Mouse (Mus musculus) neural tube, embryonic 15.5 days (tissue): ENCODE results near the gene Zkscan1. TPM values are rescaled to one million over a fixed set of nuclear protein-coding genes. Genes with fewer than 3 reads are reported as not detected.
"Not testable (repeated sequence)": the region's sequence is repeated elsewhere in the genome, so short reads cannot be mapped to it uniquely, and the experiment has no call there.

Experiments used
- ATAC-seq: fragments of 200-750 bp; cut with Nextera tagmentation; 2 replicates; pipeline ENCODE4 v1.8.0; 2017; ENCODE audit warnings: mild to moderate bottlenecking, moderate TSS enrichment, moderate library complexity; ENCODE audit not compliant: low FRiP score
- H3K27ac ChIP-seq: fragments of 300-500 bp; sonication (generic); replicated peaks from 2 replicates; pipeline ENCODE4 v1.5.1; 2015; ENCODE audit warnings: mild to moderate bottlenecking, inconsistent platforms
- H3K27me3 ChIP-seq: fragments of 300-500 bp; sonication (generic); replicated peaks from 2 replicates; pipeline ENCODE4 v1.6.1; 2015; ENCODE audit warnings: inconsistent platforms
- H3K36me3 ChIP-seq: fragments of 300-500 bp; sonication (generic); 2 replicates; pipeline ENCODE4 v1.6.1; 2015; ENCODE audit warnings: inconsistent platforms
- H3K4me1 ChIP-seq: fragments of 300-500 bp; sonication (generic); 2 replicates; pipeline ENCODE4 v1.6.1; 2015; ENCODE audit warnings: inconsistent platforms
- H3K4me2 ChIP-seq: fragments of 300-500 bp; sonication (generic); 2 replicates; pipeline ENCODE4 v1.6.1; 2015; ENCODE audit warnings: inconsistent platforms, mild to moderate bottlenecking, moderate library complexity
- H3K4me3 ChIP-seq: fragments of 300-500 bp; sonication (generic); replicated peaks from 2 replicates; pipeline ENCODE4 v1.5.1; 2015; ENCODE audit warnings: mild to moderate bottlenecking, inconsistent platforms
- H3K9ac ChIP-seq: fragments of 300-500 bp; sonication (generic); replicated peaks from 2 replicates; pipeline ENCODE4 v1.6.1; 2015; ENCODE audit warnings: mild to moderate bottlenecking, inconsistent platforms
- H3K9me3 ChIP-seq: fragments of 300-500 bp; sonication (generic); replicated peaks from 2 replicates; pipeline ENCODE4 v1.6.1; 2016; ENCODE audit warnings: inconsistent platforms
- WGBS: fragments of 180-500 bp; shearing (Covaris S2); methylation state at CpG from one replicate; pipeline ENCODE4 v1.1.7; 2015; ENCODE audit warnings: mixed read lengths; 5-methylcytosine and 5-hydroxymethylcytosine counted together
- polyA plus RNA-seq: library from polyadenylated mRNA; unstranded; fragments of >200 nt; fragmentation: Nextera tagmentation; extraction: Ambion mirVana; gene quantifications from 2 replicates; pipeline ENCODE4 v1.2.1, GENCODE M21; 2015

Zkscan1 gene
- polyA plus RNA-seq, 1 experiment from 2014 or later = 18.2 TPM

DNA sequence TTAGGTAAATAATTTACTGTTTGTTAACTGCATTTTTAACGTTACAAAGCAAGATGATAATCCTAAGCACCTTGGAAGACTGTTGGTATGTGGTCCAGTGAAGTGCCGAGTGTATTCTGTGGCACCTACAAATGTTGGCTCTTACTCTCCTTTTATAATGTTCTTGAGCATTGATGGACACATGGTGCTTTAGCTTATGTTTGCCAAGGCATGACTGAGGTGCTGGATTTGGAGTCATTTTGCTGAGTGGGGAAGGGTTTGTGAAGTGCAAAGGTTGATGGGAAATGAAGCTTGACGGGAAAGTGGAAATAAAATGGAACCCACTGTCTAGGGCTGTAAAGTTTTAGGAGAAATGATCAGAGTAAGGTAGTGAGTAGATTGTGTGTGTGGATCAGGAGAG is 3.5 kb downstream of the Zkscan1 start:
- peaks cover 36% of the 10 kb centered on the region for H3K4me1 ChIP-seq
- no peak overlapping the region for H3K9ac ChIP-seq
- ATAC-seq = no peak
- H3K27me3 ChIP-seq = no peaks in the 10 kb centered on the region
- H3K4me2 ChIP-seq = no peak overlapping the region
- peaks cover 14% of the 10 kb centered on the region for H3K36me3 ChIP-seq
- 84% methylated on average over 3 of the region's 3 CpGs for WGBS
- H3K4me3 ChIP-seq = no peak overlapping the region
- no peaks in the 10 kb centered on the region for H3K9me3 ChIP-seq
- H3K27ac ChIP-seq = no peak overlapping the region

DNA sequence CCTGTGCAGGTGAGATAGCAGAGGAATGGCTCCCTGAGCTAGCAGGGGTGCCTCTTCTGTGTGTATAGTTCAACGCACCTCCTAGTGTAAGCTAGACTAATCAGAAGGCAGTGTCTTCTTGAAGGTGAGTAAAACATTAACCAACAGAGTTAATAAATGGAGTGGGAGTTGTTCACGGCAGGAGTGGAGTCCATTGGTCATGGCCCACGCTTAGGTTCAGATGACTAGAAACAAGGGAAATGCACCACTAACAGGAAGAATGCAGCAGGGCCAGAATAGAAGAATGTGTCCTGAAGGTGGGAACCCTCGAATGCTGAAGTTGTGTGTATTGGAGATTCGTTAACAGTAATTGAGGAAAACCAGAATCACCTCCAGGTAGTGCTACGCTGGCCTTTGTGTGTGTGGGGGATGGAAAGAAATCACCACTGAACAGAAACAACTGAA is 4.2 kb downstream of the Zkscan1 start:
- peaks cover 22% of the 10 kb centered on the region for H3K36me3 ChIP-seq
- no peak overlapping the region for H3K27ac ChIP-seq
- no peak for ATAC-seq
- peaks cover 36% of the 10 kb centered on the region for H3K4me1 ChIP-seq
- H3K27me3 ChIP-seq = no peaks in the 10 kb centered on the region
- H3K4me3 ChIP-seq = no peak overlapping the region
- H3K4me2 ChIP-seq = no peak overlapping the region
- 65% methylated on average over 6 of the region's 6 CpGs for whole genome bisulfite sequencing
- H3K9me3 ChIP-seq = no peaks in the 10 kb centered on the region
- H3K9ac ChIP-seq = no peak overlapping the region

- WGBS = 74% methylated on average over 3 of the region's 3 CpGs
- H3K4me1 ChIP-seq = peaks cover 36% of the 10 kb centered on the region
- H3K4me2 ChIP-seq = no peak overlapping the region
- no peak overlapping the region for H3K4me3 ChIP-seq
- no peaks in the 10 kb centered on the region for H3K27me3 ChIP-seq
- no peaks in the 10 kb centered on the region for H3K9me3 ChIP-seq
- peaks cover 33% of the 10 kb centered on the region for H3K36me3 ChIP-seq
- no peak for ATAC-seq
- H3K9ac ChIP-seq = no peak overlapping the region
- H3K27ac ChIP-seq = no peak overlapping the region
Measured at GRCm38 (mm10) chr5:138090271-138090670, 5.4 kb downstream of the Zkscan1 start.

DNA sequence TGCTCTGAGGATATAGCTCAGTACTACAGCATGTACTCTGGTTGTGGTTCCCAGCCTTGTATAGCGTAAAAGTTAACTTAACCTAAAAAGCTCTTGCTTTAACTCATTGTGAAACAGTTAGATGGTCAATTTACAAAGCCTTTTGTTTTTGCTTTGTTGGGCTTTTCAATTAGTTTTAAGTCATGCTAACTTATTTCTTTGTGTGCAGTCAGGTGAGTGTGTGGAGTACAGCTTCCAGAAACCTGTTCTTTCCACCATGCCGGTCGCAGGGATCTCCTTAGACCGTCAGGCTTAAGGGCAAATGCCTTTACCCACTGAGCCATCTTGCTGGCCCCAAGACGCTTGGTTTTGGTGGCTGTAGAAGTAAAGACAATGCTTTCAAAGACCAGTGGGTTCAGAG is 5.9 kb downstream of the Zkscan1 start:
- Histone ChIP-seq H3K27me3 (no peaks in the 10 kb centered on the region), H3K4me3 (no peak overlapping the region), H3K4me2 (no peak overlapping the region), H3K9me3 (no peaks in the 10 kb centered on the region), H3K9ac (no peak overlapping the region), H3K4me1 (peaks cover 36% of the 10 kb centered on the region), H3K27ac (no peak overlapping the region), H3K36me3 (peaks cover 37% of the 10 kb centered on the region)
- no peak for ATAC-seq
- WGBS = 92% methylated on average over 5 of the region's 5 CpGs

- 96% methylated on average over 4 of the region's 4 CpGs for WGBS
- no peak overlapping the region for H3K9ac ChIP-seq
- ATAC-seq = no peak
Measured at GRCm38 (mm10) chr5:138092771-138093170, 7.9 kb downstream of the Zkscan1 start.

DNA sequence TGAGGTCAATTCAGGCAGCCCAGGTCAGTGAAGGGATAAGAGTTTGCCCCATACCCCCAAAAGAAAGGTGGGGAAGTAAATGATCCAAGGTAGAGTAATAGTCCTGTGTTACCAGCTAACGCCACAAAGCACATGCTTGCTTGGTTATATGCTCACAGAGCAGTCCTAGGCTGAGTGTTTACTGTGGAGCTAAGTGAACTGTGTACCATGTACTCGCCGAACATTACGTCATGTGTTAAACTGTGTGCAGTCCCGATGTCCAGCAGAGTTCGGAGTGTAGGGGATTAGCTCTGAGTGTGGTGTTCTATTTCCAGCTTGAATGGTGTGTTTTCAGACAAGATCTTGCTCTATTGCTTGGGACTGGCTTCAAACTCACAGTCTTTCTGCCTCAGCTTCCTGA is 9.6 kb downstream of the Zkscan1 start:
- 96% methylated on average over 6 of the region's 6 CpGs for WGBS
- no peak overlapping the region for H3K9ac ChIP-seq
- ATAC-seq = no peak

More at GRCm38 (mm10) chr5:138092771-138093170, 7.9 kb downstream of the Zkscan1 start:
- Histone ChIP-seq H3K27me3 (no peaks in the 10 kb centered on the region), H3K4me3 (no peak overlapping the region), H3K4me1 (peaks cover 17% of the 10 kb centered on the region), H3K4me2 (no peak overlapping the region), H3K9me3 (no peaks in the 10 kb centered on the region), H3K27ac (no peak overlapping the region), H3K36me3 (peaks cover 54% of the 10 kb centered on the region)

GRCm38 (mm10) chr5:138104976-138105375 is 20.1 kb downstream of the Zkscan1 start:
- H3K4me3 ChIP-seq = no peak overlapping the region
- no peak overlapping the region for H3K27ac ChIP-seq
- 91% methylated on average over 2 of the region's 2 CpGs for WGBS
- no peak for ATAC-seq
- H3K4me2 ChIP-seq = no peak overlapping the region
- H3K9ac ChIP-seq = no peak overlapping the region
- no peaks in the 10 kb centered on the region for H3K27me3 ChIP-seq
- no peaks in the 10 kb centered on the region for H3K9me3 ChIP-seq
- H3K4me1 ChIP-seq = no peaks in the 10 kb centered on the region
- H3K36me3 ChIP-seq = peaks cover 64% of the 10 kb centered on the region

More for the DNA sequence above, 9.6 kb downstream of the Zkscan1 start:
- Histone ChIP-seq H3K9me3 (no peaks in the 10 kb centered on the region), H3K4me1 (no peaks in the 10 kb centered on the region), H3K4me2 (no peak overlapping the region), H3K4me3 (no peak overlapping the region), H3K36me3 (peaks cover 60% of the 10 kb centered on the region), H3K27ac (no peak overlapping the region), H3K27me3 (no peaks in the 10 kb centered on the region)

- no peak for ATAC-seq
- H3K27me3 ChIP-seq = no peaks in the 10 kb centered on the region
- no peak overlapping the region for H3K9ac ChIP-seq
- H3K4me1 ChIP-seq = no peaks in the 10 kb centered on the region
- H3K4me3 ChIP-seq = no peak overlapping the region
- H3K4me2 ChIP-seq = no peak overlapping the region
- 63% methylated on average over 3 of the region's 3 CpGs for WGBS
- no peaks in the 10 kb centered on the region for H3K9me3 ChIP-seq
- H3K36me3 ChIP-seq = peaks cover 42% of the 10 kb centered on the region
- no peak overlapping the region for H3K27ac ChIP-seq
Measured at GRCm38 (mm10) chr5:138107130-138107529, 22.2 kb downstream of the Zkscan1 start.

GRCm38 (mm10) chr5:138109847-138110396 is 25.0 kb downstream of the Zkscan1 start:
- not testable (repeated sequence) for H3K4me3 ChIP-seq, H3K4me2 ChIP-seq, H3K9ac ChIP-seq, ATAC-seq, H3K4me1 ChIP-seq, H3K9me3 ChIP-seq, H3K27me3 ChIP-seq, H3K27ac ChIP-seq
- peaks cover 14% of the 10 kb centered on the region for H3K36me3 ChIP-seq
- WGBS = 60% methylated on average over 4 of the region's 4 CpGs

DNA sequence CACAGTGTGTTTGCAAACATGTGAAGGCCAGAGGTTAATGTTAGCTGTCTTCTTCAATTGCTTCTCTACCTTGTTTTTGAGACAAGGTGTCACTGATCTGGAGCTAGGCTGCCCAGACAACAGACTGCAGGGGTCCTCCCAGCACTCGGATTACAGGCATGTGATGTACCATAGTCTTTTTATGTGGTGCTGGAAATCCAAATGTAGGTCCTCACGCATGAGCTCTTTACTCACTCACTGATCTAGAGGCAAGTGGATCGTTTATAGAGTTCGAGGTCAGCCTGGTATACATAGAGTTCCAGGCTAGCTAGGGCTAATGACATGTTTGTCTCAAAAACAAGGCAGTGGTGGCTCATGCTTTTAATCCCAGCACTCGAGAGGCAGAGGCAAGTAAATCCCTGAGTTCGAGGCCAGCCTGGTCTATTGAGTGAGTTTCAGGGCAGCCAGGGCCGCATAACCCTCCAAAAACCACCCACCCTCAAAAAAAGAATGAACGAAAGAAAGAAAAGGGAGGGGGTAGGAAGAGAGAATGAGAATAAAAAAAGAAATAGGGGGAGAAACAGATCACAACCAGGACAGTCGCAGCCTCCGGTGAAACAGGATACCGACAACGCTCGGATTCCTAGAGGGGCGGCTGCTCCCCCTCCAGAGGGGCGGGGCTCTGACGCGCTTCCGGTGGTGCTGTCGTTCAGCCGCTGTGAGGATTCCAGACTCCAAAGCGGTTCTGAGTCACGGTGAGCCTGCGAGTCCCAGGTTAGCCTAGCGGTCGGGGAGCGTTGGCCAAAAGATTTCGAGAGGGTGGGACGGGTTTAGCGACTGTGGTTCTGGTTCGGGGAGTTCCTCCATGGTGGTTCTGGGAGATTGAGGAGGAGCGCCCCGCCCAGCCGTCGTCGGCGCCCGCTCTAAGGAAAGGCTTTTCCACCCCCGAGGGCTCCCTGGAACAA is 31.6 kb downstream of the Zkscan1 start, which contains the start of gene Zscan21:
Gene Zscan21, plus strand, starts transcription at position 649 of the 944 bp plus-strand sequence.
- Histone ChIP-seq H3K9ac (peak within 1 kb of the TSS; percentile 83), H3K9me3 (no peaks in the 10 kb centered on the region), H3K4me2 (peak within 1 kb of the TSS; percentile 76), H3K27ac (peak within 1 kb of the TSS; percentile 97), H3K4me1 (peaks cover 23% of the 10 kb centered on the region), H3K27me3 (no peaks in the 10 kb centered on the region), H3K36me3 (peaks cover 13% of the 10 kb centered on the region), H3K4me3 (peak within 1 kb of the TSS; percentile 72)
- WGBS = 7% methylated on average over 38 of the region's 38 CpGs
- peak; percentile 97 for ATAC-seq

DNA sequence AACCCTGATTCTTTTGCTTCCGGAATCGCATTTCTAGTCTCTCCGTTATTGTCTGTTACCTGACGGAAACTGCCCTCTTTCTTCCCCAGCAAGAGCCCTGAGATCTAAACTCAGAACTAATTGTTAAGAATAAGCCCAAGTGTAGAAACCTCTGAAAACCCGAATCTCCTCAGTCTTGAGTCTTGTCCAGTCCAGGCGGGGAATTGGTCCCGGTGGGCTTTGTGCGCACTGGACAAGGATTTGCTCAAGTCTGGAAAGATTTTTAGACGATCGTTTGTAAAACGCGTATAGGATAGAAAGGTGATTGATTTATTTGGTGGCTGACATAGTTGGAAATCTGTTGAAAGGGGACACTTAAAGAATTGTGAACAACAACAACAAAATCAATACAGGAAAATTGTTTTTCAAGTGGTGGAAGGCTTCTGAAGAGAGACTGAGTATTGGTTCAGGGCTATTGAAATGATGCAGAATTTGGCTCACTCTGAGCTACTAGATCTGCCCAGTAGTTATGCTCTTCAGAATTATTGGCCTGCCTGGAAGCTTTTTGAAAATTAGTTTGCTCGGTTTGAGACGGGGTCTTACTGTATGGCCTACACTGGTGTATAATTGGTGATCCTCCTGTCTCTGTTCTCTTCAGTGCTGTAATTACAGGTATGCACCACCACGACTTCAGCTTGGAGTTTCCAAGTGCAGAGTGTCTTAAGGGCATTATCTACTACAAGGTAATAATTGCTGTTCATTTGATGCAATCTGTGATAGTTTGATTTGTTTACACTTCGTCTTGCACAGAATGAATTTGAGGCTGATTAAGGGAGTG is 32.5 kb downstream of the Zkscan1 start:
- Histone ChIP-seq H3K27me3 (no peaks in the 10 kb centered on the region), H3K27ac (peak overlapping the region; percentile 97), H3K9me3 (no peaks in the 10 kb centered on the region), H3K4me2 (peak overlapping the region; percentile 76), H3K36me3 (peaks cover 15% of the 10 kb centered on the region), H3K4me1 (peaks cover 23% of the 10 kb centered on the region), H3K9ac (peak overlapping the region; percentile 83), H3K4me3 (peak overlapping the region; percentile 72)
- peak; percentile 37 for ATAC-seq
- 6% methylated on average over 16 of the region's 16 CpGs for WGBS
